Mouse (Mus musculus): ENCODE results near the gene Tent5b.

Gene Tent5b

GRCm38 (mm10) chr4:133471135-133471821, 8.7 kb upstream of the Tent5b start:
- no peak for DNase-seq (ENCODE audit: low spot score)

GRCm38 (mm10) chr4:133473833-133474232, 6.1 kb upstream of the Tent5b start:
- no peak for DNase-seq (ENCODE audit: low spot score)

- no peak for DNase-seq (ENCODE audit: low spot score)
Measured at GRCm38 (mm10) chr4:133480185-133480537, 229 bp downstream of the Tent5b start.

- no peak for DNase-seq (ENCODE audit: low spot score)
Measured at GRCm38 (mm10) chr4:133480754-133481153, 822 bp downstream of the Tent5b start.

GRCm38 (mm10) chr4:133481488-133481887, 1.6 kb downstream of the Tent5b start:
- no peak for DNase-seq (ENCODE audit: low spot score)

GRCm38 (mm10) chr4:133482479-133482878, 2.5 kb downstream of the Tent5b start:
- DNase-seq (ENCODE audit: low spot score) = no peak

- no peak for DNase-seq (ENCODE audit: low spot score)
Measured at GRCm38 (mm10) chr4:133484266-133485025, 4.5 kb downstream of the Tent5b start.

GRCm38 (mm10) chr4:133485691-133486425, 5.9 kb downstream of the Tent5b start:
- DNase-seq (ENCODE audit: low spot score) = no peak

- DNase-seq (ENCODE audit: low spot score) = no peak
Measured at GRCm38 (mm10) chr4:133486673-133487357, 6.9 kb downstream of the Tent5b start.

GRCm38 (mm10) chr4:133488619-133489392, 8.9 kb downstream of the Tent5b start:
- DNase-seq (ENCODE audit: low spot score) = no peak

GRCm38 (mm10) chr4:133489489-133490245, 9.7 kb downstream of the Tent5b start:
- no peak for DNase-seq (ENCODE audit: low spot score)

GRCm38 (mm10) chr4:133491800-133492199, 11.9 kb downstream of the Tent5b start:
- peak; percentile 62 for DNase-seq (ENCODE audit: low spot score)

- DNase-seq (ENCODE audit: low spot score) = no peak
Measured at GRCm38 (mm10) chr4:133493895-133494294, 14.0 kb downstream of the Tent5b start.

GRCm38 (mm10) chr4:133494432-133494831, 14.5 kb downstream of the Tent5b start:
- DNase-seq (ENCODE audit: low spot score) = peak; percentile 83

- no peak for DNase-seq (ENCODE audit: low spot score)
Measured at GRCm38 (mm10) chr4:133494867-133495266, 14.9 kb downstream of the Tent5b start.

GRCm38 (mm10) chr4:133495711-133496110, 15.8 kb downstream of the Tent5b start:
- DNase-seq (ENCODE audit: low spot score) = no peak

GRCm38 (mm10) chr4:133496738-133497445, 17.0 kb downstream of the Tent5b start:
- DNase-seq (ENCODE audit: low spot score) = peak; percentile 62

- DNase-seq (ENCODE audit: low spot score) = no peak
Measured at GRCm38 (mm10) chr4:133497461-133498159, 17.7 kb downstream of the Tent5b start.

GRCm38 (mm10) chr4:133498160-133498724, 18.3 kb downstream of the Tent5b start, which contains the start of gene Trnp1:
TSS of gene Trnp1 (minus strand) at chr4:133498550.
- DNase-seq (ENCODE audit: low spot score) = peak; percentile 83
